Mouse (Mus musculus) CH12.LX (cell line): ENCODE data around the gene Rnf38. TPM values are rescaled to one million over a fixed set of nuclear protein-coding genes. Genes with fewer than 3 reads are reported as not detected.

Experiments
- DNase-seq: peaks from one replicate; pipeline ENCODE4 v3.0.0-alpha.2; 2013; ENCODE audit errors: extremely low read depth
- H3K27ac ChIP-seq: 2 replicates; pipeline ENCODE4 v1.5.1; 2012; ENCODE audit warnings: low read depth, mild to moderate bottlenecking, control low read depth, moderate library complexity; ENCODE audit not compliant: insufficient read depth
- H3K27me3 ChIP-seq: replicated peaks from 2 replicates; pipeline ENCODE3; 2012; ENCODE audit warnings: inconsistent platforms
- H3K36me3 ChIP-seq, 2 experiments: replicated peaks in 1 of 2; 2 replicates each; pipeline versions ENCODE3 to v1.6.1; 2012; ENCODE audit warnings: inconsistent platforms in 1 of 2, low read length in 1 of 2, mild to moderate bottlenecking in 1 of 2, mixed read lengths in 1 of 2, moderate library complexity in 1 of 2; ENCODE audit not compliant: control insufficient read depth in 1 of 2, insufficient read depth in 1 of 2
- H3K4me1 ChIP-seq, 2 experiments: 2 replicates each; pipeline ENCODE4 v1.6.1; 2012; ENCODE audit warnings: inconsistent platforms in 1 of 2, moderate library complexity in 1 of 2; ENCODE audit not compliant: insufficient read depth in 2 of 2, control insufficient read depth in 1 of 2
- H3K4me2 ChIP-seq: 2 replicates; pipeline ENCODE4 v1.6.1; 2012; ENCODE audit warnings: low read depth, mild to moderate bottlenecking, control low read depth; ENCODE audit not compliant: poor library complexity, insufficient read depth, severe bottlenecking
- H3K4me3 ChIP-seq, 3 experiments: fragments of 150-350 bp in 1 of 3; sonication (generic) in 1 of 3; replicated peaks in 1 of 3; 2 replicates each; pipeline versions ENCODE3 to v1.5.1; 2011 to 2012; ENCODE audit warnings: low read depth in 2 of 3, low read length in 2 of 3, mild to moderate bottlenecking in 2 of 3, moderate library complexity in 2 of 3, control low read depth in 1 of 3, improper control_type of control experiment in 1 of 3, inconsistent platforms in 1 of 3, mixed read lengths in 1 of 3; ENCODE audit not compliant: poor library complexity in 1 of 3
- H3K79me2 ChIP-seq: replicated peaks from 2 replicates; pipeline ENCODE4 v1.6.1; 2012; ENCODE audit warnings: mild to moderate bottlenecking, moderate library complexity; ENCODE audit not compliant: control insufficient read depth, poor library complexity, insufficient read depth, severe bottlenecking; ENCODE audit errors: extremely low read depth
- H3K9ac ChIP-seq: 2 replicates; pipeline ENCODE4 v1.6.1; 2012; ENCODE audit warnings: low read depth, mild to moderate bottlenecking, control low read depth, moderate library complexity; ENCODE audit not compliant: insufficient read depth
- H3K9me3 ChIP-seq: replicated peaks from 2 replicates; pipeline ENCODE3; 2012; ENCODE audit warnings: low read length, inconsistent platforms, mixed read lengths
- CHD1 ChIP-seq: IDR thresholded peaks from 2 replicates; pipeline ENCODE4 v1.6.1; 2012; ENCODE audit warnings: low read depth, low read length, improper control_type of control experiment, inconsistent platforms
- CHD2 ChIP-seq: IDR thresholded peaks from 2 replicates; pipeline ENCODE4 v1.6.1; 2011; ENCODE audit warnings: low read length, improper control_type of control experiment
- E2F4 ChIP-seq: IDR thresholded peaks from 2 replicates; pipeline ENCODE4 v1.6.1; 2011; ENCODE audit warnings: low read depth, low read length, improper control_type of control experiment; ENCODE audit not compliant: insufficient replicate concordance
- ELF1 ChIP-seq: IDR thresholded peaks from 2 replicates; pipeline ENCODE4 v1.6.1; 2014; ENCODE audit warnings: low read depth, mild to moderate bottlenecking, inconsistent platforms, low read length, improper control_type of control experiment
- EP300 ChIP-seq: IDR thresholded peaks from 2 replicates; pipeline ENCODE4 v1.6.1; 2011; ENCODE audit warnings: low read length, improper control_type of control experiment
- ETS1 ChIP-seq: conservative IDR thresholded peaks from 2 replicates; pipeline ENCODE4 v1.6.1; 2012; ENCODE audit warnings: low read depth, mild to moderate bottlenecking, inconsistent platforms, low read length, improper control_type of control experiment, moderate library complexity
- HCFC1 ChIP-seq: IDR thresholded peaks from 2 replicates; pipeline ENCODE4 v1.6.1; 2012; ENCODE audit warnings: low read depth, mild to moderate bottlenecking, inconsistent platforms, low read length, improper control_type of control experiment
- IRF4 ChIP-seq: IDR thresholded peaks from 2 replicates; pipeline ENCODE4 v1.6.1; 2014; ENCODE audit warnings: low read depth, mild to moderate bottlenecking, inconsistent platforms, low read length, improper control_type of control experiment
- JUND ChIP-seq: conservative IDR thresholded peaks from 2 replicates; pipeline ENCODE4 v1.6.1; 2011; ENCODE audit warnings: low read depth, low read length, improper control_type of control experiment
- MAFK ChIP-seq: IDR thresholded peaks from 2 replicates; pipeline ENCODE4 v1.6.1; 2011; ENCODE audit warnings: low read length, improper control_type of control experiment; ENCODE audit not compliant: insufficient replicate concordance
- MEF2A ChIP-seq: IDR thresholded peaks from 2 replicates; pipeline ENCODE4 v1.6.1; 2014; ENCODE audit warnings: low read depth, mild to moderate bottlenecking, inconsistent platforms, low read length, improper control_type of control experiment, borderline replicate concordance
- MXI1 ChIP-seq: IDR thresholded peaks from 2 replicates; pipeline ENCODE4 v1.6.1; 2011; ENCODE audit warnings: mild to moderate bottlenecking, low read depth, low read length, improper control_type of control experiment
- PAX5 ChIP-seq: IDR thresholded peaks from 2 replicates; pipeline ENCODE4 v1.6.1; 2012; ENCODE audit warnings: low read length, inconsistent platforms, mixed read lengths
- RAD21 ChIP-seq: IDR thresholded peaks from 2 replicates; pipeline ENCODE4 v1.6.1; 2011; ENCODE audit warnings: low read depth, mild to moderate bottlenecking, low read length, improper control_type of control experiment, moderate library complexity
- SIN3A ChIP-seq: IDR thresholded peaks from 2 replicates; pipeline ENCODE4 v1.6.1; 2012; ENCODE audit warnings: low read length, improper control_type of control experiment, inconsistent platforms
- SMC3 ChIP-seq: IDR thresholded peaks from 2 replicates; pipeline ENCODE4 v1.6.1; 2011; ENCODE audit warnings: low read depth, low read length, improper control_type of control experiment
- USF2 ChIP-seq: conservative IDR thresholded peaks from 2 replicates; pipeline ENCODE4 v1.6.1; 2011; ENCODE audit warnings: low read depth, low read length, improper control_type of control experiment
- ZMIZ1 ChIP-seq: IDR thresholded peaks from 2 replicates; pipeline ENCODE4 v1.6.1; 2012; ENCODE audit warnings: low read depth, mild to moderate bottlenecking, inconsistent platforms, low read length, improper control_type of control experiment
- ZNF384 ChIP-seq: IDR thresholded peaks from 2 replicates; pipeline ENCODE4 v1.6.1; 2012; ENCODE audit warnings: low read depth, low read length, improper control_type of control experiment, inconsistent platforms
- dilution Hi-C: fragments of 300-500 bp; cut with MboI; formaldehyde crosslinking; loops from 2 replicates; pipeline ENCODE4 v1.14.3; 2020; ENCODE audit warnings: low sequenced_read_pairs; ENCODE audit not compliant: extremely low pct_unique_long_range_greater_than_20kb, extremely low pct_ligation_motif_present
- in situ Hi-C: fragments of 300-500 bp; cut with MboI; formaldehyde crosslinking; loops from 3 replicates; pipeline ENCODE4 v1.14.3; 2019; ENCODE audit warnings: low sequenced_read_pairs, low pct_ligation_motif_present, low pct_unique_long_range_greater_than_20kb, mixed read lengths
- polyA plus RNA-seq: library from polyadenylated mRNA; unstranded; fragments of >175 nt; gene quantifications from 2 replicates; pipeline ENCODE4 v1.2.1, GENCODE M21; 2012; ENCODE audit warnings: low read depth; ENCODE audit not compliant: insufficient read length
- total RNA-seq, 2 experiments: library from RNA; depleted of rRNA; stranded (reverse); fragments of 300-350 nt in 1 of 2; fragments of >200 nt in 1 of 2; gene quantifications; 2 replicates each; pipeline ENCODE4 v1.2.3; 2012 to 2014

The Rnf38 gene
- total and polyA plus RNA-seq, 3 experiments, result 5.4 to 13.2 (median 6.6) TPM

DNA sequence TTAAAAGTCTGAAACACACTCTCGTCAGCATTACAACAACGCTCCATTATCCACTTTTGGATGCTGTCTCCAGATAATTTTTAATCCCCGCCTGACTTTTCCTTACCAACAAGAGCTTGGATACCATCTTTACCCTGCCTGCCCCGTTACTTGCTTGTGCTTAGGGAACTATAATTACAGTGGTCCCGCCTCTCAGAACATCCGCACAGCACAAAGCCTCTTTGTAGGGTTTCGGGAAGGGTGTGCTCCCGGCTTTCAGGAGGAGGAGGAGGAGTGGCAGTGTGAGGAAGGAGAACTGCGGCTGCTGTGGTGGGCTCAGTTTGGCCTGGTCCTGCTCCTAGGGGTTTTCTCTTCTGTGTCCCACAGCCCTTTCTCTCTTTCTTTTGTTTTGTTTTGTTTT, 9.4 kb downstream of the Rnf38 start:
- no peak overlapping the region for H3K27ac ChIP-seq
- no peak overlapping the region for H3K4me2 ChIP-seq
- no peaks in the 10 kb centered on the region for H3K36me3 ChIP-seq
- no peak for DNase-seq
- H3K9ac ChIP-seq, result no peak overlapping the region
- dilution Hi-C loops, result no loop called here
- no peaks in the 10 kb centered on the region for H3K27me3 ChIP-seq
- no peak for TF ChIP-seq ZMIZ1
- TF ChIP-seq CHD2, result no peak
- no peak for TF ChIP-seq HCFC1
- TF ChIP-seq USF2, result no peak
- TF ChIP-seq RAD21, result no peak
- TF ChIP-seq ETS1, result no peak
- no peak for TF ChIP-seq ELF1
- TF ChIP-seq EP300, result no peak
- no peak for TF ChIP-seq SIN3A
- TF ChIP-seq MEF2A, result no peak
- TF ChIP-seq MAFK, result no peak
- TF ChIP-seq E2F4, result no peak
- TF ChIP-seq MXI1, result no peak
- no peak for TF ChIP-seq IRF4
- no peak for TF ChIP-seq PAX5
- no peak for TF ChIP-seq ZNF384
- TF ChIP-seq SMC3, result no peak
- no peak for TF ChIP-seq CHD1
- TF ChIP-seq JUND, result no peak
- TF ChIP-seq, all 38 proteins: peak for 0
- Histone ChIP-seq H3K79me2 (no peaks in the 10 kb centered on the region), H3K9me3 (no peaks in the 10 kb centered on the region), H3K4me1 (no peaks in the 10 kb centered on the region), H3K4me3 (no peak overlapping the region)
- in situ Hi-C loops, result no loop called here

DNA sequence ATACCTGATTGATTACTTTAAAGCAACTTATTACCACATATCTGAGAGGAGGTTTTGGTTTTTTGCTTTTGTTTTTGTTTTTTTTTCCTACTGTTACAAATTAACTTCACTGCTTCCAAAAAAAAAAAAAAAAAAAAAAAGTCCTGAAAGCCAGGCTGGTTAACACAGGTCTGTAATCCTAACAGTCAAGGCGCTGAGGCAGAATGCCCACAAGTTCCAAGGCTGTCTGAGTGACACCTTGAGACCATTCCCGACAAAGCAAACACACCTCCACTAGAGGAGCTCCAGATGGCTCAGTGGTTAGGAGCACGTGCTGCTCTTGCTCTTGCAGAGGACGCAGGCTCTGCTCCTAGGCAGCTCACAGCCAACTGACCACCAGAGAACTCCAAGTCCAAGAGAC, 10.1 kb downstream of the Rnf38 start:
- no peak overlapping the region for H3K27ac ChIP-seq
- H3K9me3 ChIP-seq, result no peaks in the 10 kb centered on the region
- no peak overlapping the region for H3K9ac ChIP-seq
- no peaks in the 10 kb centered on the region for H3K27me3 ChIP-seq
- no peaks in the 10 kb centered on the region for H3K36me3 ChIP-seq
- TF ChIP-seq USF2 (no peak), ZNF384 (0 out of 2 replicates have a peak, but pooled peaks have one; percentile 5)
- H3K4me3 ChIP-seq, result no peak overlapping the region
- no peaks in the 10 kb centered on the region for H3K4me1 ChIP-seq
- DNase-seq, result no peak
- dilution Hi-C loops, result no loop called here
- no peaks in the 10 kb centered on the region for H3K79me2 ChIP-seq
- in situ Hi-C loops, result no loop called here
- H3K4me2 ChIP-seq, result no peak overlapping the region
